Mouse (Mus musculus) embryo, embryonic 11.5 days (tissue): ENCODE results near the gene Tnrc6b.

ENCODE experiments used
- DNase-seq: peaks from one replicate; pipeline ENCODE4 v3.0.0-alpha.2; 2012; ENCODE audit warnings: low read depth, low spot score

The Tnrc6b gene

DNA sequence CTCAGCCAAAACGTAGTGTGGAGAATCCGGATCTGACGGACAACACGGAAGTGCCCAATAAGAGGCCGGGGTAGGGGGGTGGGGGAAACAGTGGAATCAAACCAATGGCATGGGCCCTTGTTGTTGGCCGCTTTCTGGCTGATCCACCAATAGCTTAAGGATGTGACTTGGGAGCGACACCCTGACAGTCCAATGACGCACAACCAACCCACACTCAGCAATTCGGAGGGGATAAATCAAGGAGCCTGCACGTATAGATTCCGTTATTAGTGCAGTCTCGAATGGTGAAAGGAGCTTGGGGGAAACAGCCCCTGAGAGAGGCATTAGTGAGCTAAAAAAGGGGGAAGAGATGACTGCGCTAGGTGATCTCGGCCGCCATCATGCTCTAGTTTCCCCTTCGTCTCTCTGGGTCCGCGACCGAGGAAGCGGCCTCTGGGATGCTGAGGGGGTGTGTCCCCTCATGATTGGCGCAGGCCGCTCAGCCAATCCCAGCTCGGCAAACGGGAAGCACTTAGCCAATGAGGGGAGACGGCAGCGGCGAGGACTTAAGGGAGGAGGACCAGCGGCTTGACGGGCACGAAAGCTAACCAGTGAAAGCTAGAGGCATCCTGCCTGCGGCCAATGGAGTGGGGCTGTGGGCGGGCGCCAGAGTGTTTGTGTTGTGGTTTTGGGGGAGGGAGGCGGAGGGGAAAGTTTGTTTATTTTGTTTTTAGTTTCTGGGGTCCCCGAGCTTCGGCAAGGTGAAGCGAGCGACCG is at the start of gene Tnrc6b:
Tnrc6b (plus strand) TSS at position 706 of the 756 bp plus-strand sequence.
- peak; percentile 96 for DNase-seq

DNA sequence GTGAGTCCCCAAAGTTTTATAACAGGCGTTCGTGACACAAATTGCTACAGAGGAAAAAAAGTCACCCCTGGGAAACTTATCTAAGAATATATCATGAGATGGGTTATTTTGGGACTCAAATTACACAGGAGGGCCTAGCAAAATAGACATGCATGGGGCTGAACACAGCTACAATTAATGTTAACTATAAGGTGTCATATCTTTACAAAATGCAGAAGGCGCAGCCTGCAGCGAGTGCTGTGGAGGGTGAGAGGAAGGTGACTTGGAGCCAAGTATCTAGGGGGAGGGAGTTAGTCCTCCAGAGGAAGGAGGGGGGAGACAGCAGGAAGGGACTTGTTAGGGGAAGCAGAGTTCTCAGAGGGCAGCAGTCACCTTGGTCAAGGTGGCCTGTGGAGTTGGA is 46.7 kb upstream of the Tnrc6b start:
- no peak for DNase-seq

DNA sequence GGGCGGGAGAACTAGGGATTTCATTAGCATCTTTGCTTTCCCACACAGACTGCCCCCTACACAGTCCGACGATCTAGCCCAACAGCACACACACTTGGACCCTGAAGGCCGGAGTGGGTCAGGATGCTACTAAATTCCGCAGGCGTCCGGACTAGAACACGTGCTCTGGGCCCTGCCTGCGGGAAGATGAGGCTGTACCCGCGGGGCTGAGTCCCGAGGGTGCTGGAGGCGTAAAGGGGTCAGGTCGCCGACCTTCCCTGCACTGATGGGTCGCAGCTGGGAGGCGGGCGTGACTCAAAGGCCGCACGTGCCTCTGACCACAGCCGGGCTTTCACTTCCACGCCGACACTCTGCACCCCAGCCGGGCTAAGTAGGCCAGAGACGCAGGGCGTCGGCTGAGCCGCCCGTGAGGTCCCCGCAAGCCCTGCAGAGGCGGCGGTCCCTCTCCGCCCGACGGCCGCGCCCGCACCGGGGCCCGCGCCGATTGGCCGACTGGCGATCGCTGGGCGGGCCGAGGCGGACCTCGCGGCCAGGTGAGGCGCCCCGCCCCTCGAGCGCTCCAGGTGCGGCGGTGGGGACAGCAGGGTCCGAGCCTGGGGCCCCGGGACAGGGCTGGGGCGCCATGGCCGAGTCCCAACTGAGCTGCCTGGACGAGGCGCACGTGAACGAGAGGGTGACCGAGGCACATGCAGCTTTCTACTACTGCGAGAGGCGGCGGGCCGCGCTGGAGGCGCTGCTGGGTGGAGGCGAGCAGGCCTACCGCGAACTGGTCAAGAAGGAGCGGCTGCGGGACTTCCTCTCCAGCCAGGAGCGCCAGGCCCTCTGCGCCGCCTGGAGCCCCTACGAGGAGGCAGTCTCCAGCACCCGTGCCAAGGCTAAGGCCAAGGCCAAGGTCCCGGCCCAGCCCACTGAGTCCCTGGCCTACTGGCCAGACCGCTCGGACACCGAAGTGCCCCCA is 39.5 kb upstream of the Tnrc6b start, which contains the start of gene Fam83f:
Fam83f (plus strand) TSS at position 553 of the 958 bp plus-strand sequence.
- no peak for DNase-seq

GRCm38 (mm10) chr15:80672810-80673209 is 38.3 kb upstream of the Tnrc6b start:
- no peak for DNase-seq

DNA sequence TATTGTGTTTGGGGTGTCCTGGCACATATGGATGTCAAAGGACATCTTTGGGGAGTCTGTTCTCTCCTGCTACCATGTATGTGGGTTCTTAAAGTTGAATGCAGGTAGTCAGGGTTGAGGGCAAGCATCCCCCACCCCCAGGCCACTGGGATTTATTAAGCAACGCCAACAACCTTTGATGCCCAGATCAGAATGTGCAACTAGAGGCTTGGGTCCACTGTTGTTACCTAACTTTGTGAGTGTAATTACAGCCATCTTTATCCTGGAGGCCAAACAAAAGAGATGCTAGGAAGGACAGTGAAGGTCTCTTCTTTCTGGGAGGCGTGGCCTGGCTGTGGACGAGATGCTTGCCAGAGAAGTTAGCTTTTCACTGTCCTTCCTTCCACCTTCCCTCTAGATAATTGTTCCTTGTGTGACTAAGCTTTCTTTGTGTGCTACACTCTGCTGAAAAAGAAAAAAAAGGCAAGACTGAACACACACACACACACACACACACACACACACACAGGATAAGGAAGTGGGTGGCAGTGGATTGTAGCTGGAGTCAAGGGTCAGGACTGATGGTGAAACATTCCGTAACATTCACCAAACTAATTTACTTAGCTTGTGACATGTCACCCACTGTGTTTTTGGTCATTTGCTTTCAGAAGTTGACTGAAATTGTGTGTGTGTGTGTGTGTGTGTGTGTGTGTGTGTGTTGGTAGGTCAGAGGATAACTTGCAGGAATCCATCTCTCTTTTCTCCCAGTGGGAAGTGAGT is 37.6 kb upstream of the Tnrc6b start:
- DNase-seq: no peak

DNA sequence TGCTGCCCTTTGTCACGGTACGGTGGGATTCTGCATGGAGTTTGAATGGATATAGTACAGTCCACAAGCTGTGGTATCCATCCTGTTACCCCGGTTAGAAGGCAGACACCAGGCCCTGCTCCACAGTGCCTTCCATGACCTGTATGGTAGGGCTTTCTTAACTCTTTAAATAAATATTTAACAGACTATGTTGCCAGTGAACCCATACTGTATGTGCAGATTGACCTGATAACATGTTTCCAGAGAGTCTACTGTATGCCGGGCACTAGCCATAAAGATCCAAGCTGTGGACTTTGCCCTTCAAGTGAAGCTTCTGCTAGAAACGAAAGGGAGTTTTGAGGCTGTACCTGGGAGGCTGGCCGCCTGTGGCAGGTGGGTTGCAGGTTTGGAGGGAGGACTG is 36.4 kb upstream of the Tnrc6b start:
- no peak for DNase-seq

GRCm38 (mm10) chr15:80679515-80680215 is 31.4 kb upstream of the Tnrc6b start:
- DNase-seq: no peak

DNA sequence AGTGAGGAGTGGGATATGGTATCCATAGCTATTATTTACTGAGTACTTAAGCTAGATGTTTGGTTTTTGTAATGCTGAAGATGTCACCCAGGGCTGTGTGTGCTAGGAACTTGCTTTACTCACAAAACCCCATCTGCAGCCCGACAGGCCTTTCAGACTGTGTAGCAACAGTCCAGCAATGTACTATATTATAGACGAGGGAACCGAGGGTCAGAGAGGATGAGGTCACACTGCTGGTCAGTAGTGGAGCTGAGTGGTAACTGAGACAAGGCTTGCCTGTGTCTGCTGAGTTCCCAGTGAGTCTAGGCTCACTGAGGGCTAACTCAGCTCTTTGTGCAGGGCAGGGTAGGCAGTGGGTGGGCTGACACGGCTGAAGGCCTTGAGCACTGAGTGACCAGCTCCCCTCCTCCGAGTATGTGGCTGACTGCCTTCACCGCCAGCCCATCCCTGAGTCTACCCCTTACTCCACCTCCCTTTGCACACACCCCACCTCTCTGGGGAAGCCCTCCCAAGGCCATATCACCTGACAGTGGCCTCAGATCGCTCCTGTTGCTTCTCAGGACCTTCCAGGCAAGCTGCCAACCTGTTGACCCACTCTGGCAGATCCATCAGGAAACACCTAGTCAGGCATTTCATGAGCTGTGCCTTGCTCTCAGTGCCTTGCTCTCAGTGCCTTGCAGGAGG is 30.6 kb upstream of the Tnrc6b start:
- DNase-seq: no peak

DNA sequence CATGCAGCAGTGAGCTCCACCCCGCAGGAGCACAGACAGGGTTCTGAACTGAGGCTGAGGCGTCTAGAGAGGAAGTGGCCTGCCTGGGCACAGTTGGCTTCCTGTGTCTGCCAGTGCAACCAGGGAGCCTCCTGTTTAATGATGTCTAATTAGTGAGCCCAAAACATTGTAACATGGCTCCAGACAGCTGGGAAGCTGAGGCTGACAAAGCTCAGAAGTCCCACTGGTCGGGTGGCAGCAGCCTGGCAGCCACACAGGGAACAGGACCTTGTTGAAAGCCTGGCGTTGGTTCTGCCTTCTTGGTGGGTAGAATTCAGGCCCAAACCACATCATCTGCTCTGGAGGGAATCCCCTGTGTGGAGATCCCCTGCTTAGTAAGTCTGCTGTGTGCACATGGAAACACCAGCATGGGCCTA is 29.6 kb upstream of the Tnrc6b start:
- no peak for DNase-seq

- no peak for DNase-seq
Measured at GRCm38 (mm10) chr15:80682343-80682742, 28.8 kb upstream of the Tnrc6b start.

DNA sequence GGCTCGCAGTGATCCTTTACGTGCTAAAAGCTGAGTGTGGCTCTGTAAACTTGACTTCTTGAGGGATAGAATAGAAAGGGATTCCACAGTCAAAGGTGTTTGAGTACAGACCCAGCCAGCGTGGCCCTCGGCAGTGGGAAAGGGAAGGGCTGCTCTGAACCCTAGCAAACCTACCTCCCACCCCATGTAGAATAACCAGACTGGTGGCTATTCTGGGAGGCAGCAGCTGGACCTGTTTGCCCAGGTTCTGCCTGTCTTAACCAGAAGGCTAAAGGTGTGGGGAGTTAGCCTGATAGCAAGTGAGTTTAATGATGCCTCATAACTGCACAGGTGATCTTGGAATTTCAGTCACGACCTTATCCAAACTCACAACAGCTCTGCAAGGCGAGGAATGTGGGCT is 28.0 kb upstream of the Tnrc6b start:
- DNase-seq: no peak

DNA sequence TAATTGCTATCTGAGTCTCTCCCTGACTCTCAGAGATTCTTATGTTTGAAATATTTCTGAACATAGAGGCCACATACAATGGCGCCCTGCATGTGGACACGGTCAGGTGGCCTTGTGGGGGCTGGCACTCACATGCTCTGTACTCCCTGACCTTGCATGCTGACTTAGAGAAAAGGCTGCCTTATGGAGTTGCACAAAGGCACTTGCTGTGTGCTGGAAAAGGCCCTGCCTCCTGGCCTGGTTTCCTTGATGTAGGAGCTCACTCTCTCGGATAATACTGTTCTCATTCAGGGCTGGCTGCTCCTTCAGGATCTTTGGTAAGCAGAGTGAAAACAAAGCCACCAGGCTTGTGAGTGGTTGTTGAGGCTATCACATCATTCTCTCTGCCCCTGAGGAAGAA is 27.1 kb upstream of the Tnrc6b start:
- DNase-seq: no peak

DNA sequence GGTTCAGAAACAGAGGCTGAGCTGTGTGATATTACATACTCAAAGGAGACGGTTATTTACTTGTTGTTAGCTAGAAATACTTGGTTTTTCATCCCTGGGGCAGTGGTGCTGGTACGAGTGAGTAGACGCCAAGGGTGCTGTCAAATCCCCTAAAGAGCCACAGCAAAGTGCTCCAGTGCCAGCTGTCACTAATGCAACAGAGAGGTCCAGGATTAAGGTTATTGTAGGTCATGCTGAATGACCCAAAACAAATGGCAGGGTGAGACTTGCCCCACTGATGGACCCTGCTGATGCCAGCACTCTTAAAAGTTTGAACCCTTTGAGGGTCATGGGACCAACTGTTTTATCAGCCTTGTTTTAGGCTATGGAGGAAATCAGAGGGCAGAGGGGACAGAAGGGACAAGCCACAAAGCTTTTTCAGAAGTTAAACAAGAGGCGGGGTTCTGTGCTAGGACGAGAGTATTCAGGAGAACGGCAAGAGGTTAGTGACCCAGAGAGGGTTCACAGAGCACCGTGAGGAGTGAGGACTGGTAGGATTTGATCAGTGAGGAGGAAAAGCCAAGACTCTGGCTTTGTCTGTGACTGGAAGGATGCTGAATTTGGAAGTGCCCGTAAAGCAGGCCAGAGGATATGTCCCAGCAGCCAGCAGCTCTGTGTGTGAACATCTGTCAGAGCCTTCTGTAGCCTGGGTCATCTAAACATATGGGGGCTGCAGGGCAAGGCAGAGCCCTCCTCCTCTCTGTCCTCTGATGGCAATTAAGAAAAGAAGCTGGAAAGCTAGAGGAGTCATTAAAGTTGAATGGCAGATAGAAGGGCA is 26.1 kb upstream of the Tnrc6b start:
- DNase-seq: no peak

DNA sequence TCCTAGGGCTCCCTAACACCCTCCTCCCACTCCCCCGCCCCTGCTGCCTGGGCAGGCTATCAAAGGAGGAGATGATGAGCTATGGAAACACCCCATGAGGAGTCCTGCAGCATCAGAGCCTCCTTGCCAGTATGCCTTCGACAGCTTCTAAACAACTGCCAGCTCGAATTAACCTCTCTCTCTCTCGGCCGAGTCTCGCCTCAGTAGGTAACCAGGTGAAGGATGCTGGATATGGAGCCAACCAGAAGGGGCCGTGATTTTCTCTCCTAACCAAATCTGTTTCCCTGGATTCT is 25.6 kb upstream of the Tnrc6b start:
- DNase-seq: no peak

GRCm38 (mm10) chr15:80688536-80688935 is 22.6 kb upstream of the Tnrc6b start:
- no peak for DNase-seq

- no peak for DNase-seq
Measured at GRCm38 (mm10) chr15:80693492-80693891, 17.6 kb upstream of the Tnrc6b start.

DNA sequence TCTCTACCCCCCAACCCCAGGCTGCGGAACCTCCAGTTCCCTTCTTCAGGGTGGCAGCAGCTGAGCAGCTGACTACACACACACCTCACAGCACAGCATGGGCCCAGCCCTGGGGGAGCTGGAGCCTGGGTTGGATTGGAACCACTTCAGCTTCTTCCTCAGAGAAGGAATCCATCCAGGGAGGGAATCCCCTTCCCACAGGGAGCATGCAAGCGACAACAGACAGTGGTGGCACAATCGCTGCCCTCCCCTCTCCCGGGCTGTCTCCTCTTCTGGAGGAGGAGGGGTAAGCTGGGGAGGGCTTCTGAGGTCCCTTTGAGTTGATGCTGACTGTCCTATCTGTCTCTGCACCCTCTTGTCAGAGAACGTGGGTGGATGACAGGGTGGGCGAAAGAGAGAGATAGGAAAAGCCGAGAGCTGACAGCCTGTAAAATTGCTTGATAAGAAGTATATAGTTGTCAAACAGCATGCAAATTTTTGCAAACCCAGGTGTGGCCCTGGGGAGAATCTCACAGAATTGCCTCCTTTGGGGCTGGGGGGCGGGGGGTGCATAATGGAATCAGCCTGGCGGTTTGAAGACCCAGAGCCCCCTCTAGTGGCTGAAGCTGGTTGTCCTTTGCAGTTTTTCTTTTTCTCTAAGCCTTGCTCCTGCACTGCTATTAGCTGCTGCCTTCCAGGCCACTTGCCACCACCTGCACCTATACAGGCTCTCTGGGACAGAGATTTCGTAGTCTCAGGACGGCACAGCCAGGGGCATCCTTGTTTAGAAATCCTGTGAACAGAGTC is 16.8 kb upstream of the Tnrc6b start:
- DNase-seq: no peak

- DNase-seq: no peak
Measured at GRCm38 (mm10) chr15:80697564-80697963, 13.5 kb upstream of the Tnrc6b start.
